Mouse (Mus musculus) CH12F3 (cell line): ENCODE data around the gene Asic4.

ENCODE experiments used
- in situ Hi-C: fragments of 300-500 bp; cut with MboI; formaldehyde crosslinking; loops from 2 replicates; pipeline ENCODE4 v1.14.3; 2020; ENCODE audit warnings: low sequenced_read_pairs

Asic4 gene

GRCm38 (mm10) chr1:75462636-75463035, 12.4 kb downstream of the Asic4 start:
- in situ Hi-C loops, result no loop called here

DNA sequence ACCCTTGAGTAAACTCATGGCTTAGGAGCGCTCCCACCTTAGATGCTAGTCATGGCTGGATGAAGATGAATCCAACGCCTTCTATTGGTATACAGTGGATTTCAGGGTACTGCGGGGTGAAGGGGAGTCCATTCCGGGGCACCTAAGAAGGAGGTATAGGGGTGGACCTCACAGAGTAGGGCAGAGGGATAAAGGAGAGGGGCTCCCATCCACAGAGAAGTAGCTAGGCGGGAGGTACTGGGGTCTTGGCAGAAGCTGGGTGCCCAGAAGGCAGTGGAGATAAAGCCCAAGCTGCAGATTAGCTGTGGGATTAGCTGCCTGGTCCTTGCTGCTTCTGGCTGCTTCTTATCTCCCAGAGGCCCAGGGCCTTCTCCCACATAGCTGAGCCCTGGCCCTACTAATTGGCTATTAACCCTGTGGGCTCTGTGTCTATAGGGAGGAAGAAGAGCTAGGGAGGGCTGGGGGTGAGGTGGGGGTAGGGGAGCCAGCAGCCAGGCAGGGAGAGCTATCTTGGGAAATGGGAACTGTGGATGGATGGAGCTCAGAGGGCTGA, 13.5 kb downstream of the Asic4 start:
- in situ Hi-C loops, result no loop called here

DNA sequence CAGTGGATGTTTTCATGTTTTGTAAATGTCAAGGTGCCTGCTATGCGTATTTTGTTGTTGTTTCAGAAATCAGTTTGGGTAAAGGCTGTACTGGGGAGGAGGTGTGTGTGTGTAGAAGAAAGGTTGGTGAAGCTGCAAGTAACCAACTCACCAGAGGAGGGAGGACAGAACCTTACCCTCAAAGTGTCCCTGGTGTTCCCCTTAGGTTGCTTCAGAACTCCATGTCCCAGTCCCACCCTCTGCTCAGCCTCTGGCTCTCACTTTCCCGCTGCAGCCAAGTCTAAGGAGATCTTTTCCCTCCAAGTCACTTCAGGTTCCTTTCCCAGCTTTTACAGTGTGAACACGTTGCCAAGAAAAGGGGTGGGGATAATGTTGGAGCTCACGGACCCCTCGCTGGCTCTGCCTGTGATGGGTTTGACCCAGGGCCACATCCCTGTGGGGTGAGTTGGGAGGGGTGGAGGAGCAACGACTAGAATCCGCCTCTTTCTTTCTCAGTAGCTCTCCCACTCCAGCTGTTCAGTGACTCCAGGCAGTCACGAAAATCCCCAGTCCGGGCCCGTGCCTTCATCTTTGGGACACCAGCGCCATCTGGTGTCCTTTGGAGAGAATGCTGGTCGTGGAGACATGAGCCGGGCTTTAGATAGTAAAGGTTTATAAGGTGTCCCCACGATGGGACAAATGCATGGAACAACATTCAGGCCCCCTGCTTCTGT, 17.1 kb downstream of the Asic4 start:
- in situ Hi-C loops, result loop anchor here (5.0 kb wide), 1 partner anchor 120 kb away; no protein-coding TSS in a partner anchor

- in situ Hi-C loops, result loop anchor here (5.0 kb wide), 1 partner anchor 122 kb away; no protein-coding TSS in a partner anchor
Observed at GRCm38 (mm10) chr1:75469287-75469825, 19.1 kb downstream of the Asic4 start.

DNA sequence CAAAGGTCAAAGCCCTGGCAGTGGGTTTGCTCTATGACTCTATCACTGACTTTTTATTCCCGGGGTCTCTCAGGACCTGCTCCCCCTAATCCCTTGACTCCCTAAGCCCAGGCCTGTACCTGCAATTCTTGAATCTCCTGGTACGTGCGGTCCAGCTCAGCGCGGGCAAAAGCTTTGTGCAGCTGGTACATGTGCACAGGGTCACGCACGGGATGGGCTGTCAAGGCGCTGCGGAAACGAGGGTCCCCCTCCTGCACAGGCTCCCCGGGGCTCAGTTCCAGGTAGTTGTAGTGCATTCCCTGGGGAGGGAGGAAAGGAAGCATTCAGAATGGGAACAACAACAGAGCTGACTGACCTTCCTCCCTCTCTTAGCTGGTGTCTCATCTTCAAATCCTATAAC, 26.2 kb downstream of the Asic4 start:
- in situ Hi-C loops, result loop anchor here (5.0 kb wide), 1 partner anchor 86 kb away; no protein-coding TSS in a partner anchor

DNA sequence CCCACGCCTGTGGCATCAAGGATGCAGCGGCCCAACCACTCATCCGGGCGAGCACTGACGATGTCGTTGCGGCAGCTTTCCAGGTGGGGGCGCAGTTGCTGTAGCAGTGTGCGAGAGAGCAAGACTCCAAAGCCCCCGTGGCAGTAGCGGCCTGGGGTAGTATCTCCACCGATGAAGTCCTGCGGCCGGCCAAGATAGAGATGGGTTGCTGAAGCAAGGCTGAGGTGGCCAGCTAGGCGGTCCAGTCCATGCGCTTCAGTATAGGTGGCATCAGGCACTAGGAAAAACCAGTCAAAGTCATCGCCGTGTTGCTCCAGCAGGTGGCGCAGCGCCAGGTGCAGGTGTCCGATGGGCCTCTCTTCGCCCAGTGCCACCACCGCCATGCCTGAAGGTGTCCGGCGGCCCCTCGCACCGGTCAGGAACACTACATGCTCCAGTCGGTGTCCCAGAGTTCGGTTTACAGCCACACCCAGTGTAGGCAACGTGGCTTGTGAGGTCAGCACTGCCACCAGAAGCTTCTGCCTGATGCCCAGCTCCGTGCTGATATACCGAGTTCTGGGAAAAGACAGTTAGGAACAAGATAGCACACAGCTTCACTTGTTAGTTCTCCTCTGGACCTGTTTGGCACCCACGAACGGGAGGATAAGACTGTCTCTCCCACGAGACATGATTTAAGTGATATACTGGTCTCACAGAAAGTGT, 27.2 kb downstream of the Asic4 start:
- in situ Hi-C loops, result loop anchor here (5.0 kb wide), 1 partner anchor 85 kb away; no protein-coding TSS in a partner anchor

DNA sequence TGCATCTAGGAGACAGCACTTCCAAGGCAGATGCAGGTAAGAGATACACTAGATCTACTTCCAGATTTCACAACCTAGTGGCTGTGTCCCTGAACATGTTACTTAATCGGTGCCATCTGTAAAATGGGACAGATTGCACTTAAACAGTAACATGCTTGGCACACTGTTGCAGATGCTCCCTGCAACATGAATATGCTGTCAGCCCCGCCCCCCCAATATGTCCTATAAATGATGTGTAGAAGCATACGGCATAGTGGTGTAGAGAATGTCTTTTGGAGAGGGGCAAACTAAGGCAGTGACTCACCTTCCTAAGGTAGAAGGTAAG, 27.7 kb downstream of the Asic4 start:
- in situ Hi-C loops, result loop anchor here (5.0 kb wide), 1 partner anchor 84 kb away; no protein-coding TSS in a partner anchor

- in situ Hi-C loops, result loop anchor here (5.0 kb wide), 1 partner anchor 84 kb away; no protein-coding TSS in a partner anchor
Observed at GRCm38 (mm10) chr1:75478497-75478896, 28.3 kb downstream of the Asic4 start.

DNA sequence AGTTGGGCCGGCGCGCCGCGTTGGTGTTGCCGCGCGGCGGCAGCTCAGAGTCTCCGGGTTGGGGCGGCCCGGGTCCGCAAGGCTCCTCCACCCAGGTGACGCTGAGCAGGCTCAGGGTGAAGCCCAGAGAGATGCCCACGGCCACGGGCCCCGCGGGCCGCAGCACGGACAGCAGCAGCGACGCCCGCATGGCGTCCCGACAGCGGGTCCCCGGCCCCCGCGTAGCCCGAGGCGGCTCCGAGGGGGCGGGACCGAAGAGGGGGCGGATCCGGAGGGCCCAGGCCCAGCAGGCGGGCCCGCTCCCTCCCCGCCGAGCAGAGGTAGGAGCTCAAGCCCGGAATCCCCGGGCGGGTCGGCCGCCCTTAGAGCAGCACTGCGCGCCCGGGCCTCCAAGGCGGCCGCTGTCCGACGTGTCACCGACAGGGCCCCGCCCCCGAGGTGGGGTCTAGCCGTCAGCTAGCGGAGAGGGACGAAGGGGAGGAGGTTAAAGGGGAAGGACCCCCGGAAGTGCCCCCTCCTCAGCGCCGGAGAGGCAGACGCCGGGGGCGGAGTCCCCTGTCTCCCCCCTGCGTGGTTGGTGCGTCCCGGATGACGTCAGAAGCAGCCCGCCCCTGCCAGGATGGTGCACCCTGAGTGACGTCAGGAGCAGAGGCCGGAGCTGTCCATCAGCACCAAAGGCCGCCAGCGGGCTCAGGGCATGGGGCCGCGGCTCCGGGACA, 28.8 kb downstream of the Asic4 start, which contains the start of the genes Chpf and Tmem198:
Chpf (minus strand) TSS at position 392 of the 719 bp plus-strand sequence.
Tmem198 (plus strand) TSS at position 617 of the 719 bp plus-strand sequence.
- in situ Hi-C loops, result loop anchor here (5.0 kb wide), 1 partner anchor 83 kb away; no protein-coding TSS in a partner anchor

- in situ Hi-C loops, result loop anchor here (5.0 kb wide), 1 partner anchor 83 kb away; no protein-coding TSS in a partner anchor
Observed at GRCm38 (mm10) chr1:75479635-75479989, 29.4 kb downstream of the Asic4 start.

- in situ Hi-C loops, result no loop called here
Observed at GRCm38 (mm10) chr1:75480036-75480435, 29.8 kb downstream of the Asic4 start.

- in situ Hi-C loops, result no loop called here
Observed at GRCm38 (mm10) chr1:75480735-75481134, 30.5 kb downstream of the Asic4 start.

- in situ Hi-C loops, result no loop called here
Observed at GRCm38 (mm10) chr1:75486561-75486960, 36.3 kb downstream of the Asic4 start.

GRCm38 (mm10) chr1:75487040-75487404, 36.8 kb downstream of the Asic4 start:
- in situ Hi-C loops, result no loop called here

GRCm38 (mm10) chr1:75487405-75488161, 37.3 kb downstream of the Asic4 start:
- in situ Hi-C loops, result no loop called here

GRCm38 (mm10) chr1:75490785-75491551, 40.7 kb downstream of the Asic4 start:
- in situ Hi-C loops, result no loop called here

DNA sequence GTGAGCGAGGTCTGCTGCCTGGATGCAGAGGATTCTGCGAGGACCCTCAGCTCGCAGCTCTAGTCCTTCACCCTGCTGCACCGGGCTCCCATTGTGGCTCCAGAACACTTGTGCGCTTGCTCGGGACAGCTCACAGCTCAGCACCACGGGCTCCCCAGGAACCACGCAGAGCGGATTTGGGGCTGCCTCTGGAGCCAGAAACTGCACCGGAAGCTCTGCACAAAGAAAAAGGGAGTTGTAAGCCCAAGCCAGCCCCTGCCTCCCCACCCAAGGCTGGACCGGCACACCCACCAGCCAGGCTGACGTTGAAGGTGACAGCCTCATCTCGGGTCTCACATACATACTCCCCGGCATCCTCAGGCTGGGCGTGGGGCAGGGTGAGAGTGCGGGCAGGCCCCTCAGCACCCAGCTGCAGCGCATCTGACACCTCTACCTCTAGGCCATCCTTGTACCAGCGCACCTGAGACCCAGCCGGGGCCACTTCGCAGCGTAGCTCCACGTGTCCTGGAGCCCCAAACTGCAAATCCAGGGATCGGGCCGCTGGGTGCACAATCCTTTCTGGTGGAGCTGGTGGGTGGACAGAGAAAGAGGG, 42.4 kb downstream of the Asic4 start:
- in situ Hi-C loops, result no loop called here

- in situ Hi-C loops, result no loop called here
Observed at GRCm38 (mm10) chr1:75494878-75495548, 44.8 kb downstream of the Asic4 start.
